Mouse (Mus musculus): ENCODE results near the gene Pde4b. TPM values are rescaled to one million over a fixed set of nuclear protein-coding genes. Genes with fewer than 3 reads are reported as not detected.

The Pde4b gene
- polyA plus RNA-seq, 1 experiment from 2014 or later: 44.6 TPM

DNA sequence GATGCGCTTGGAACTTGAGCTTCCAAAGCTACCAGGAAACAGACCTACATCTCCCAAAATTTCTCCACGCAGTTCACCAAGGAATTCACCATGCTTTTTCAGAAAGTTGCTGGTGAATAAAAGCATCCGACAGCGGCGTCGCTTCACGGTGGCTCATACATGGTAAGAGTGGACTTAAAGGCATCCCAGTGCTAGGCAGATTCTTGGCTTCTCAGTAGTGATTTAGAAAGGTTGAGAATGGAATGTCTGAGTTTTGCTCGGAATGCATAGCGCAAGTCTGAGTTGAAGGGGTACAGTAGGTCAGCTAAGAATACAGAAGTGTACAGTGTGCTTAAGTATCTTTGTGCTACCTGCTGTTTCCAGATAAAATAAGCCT lies 167.9 kb downstream of the Pde4b start:
- Histone ChIP-seq H3K4me1 (replicated peaks; ENCODE audit: control insufficient read depth, insufficient read depth, low read length) (peaks cover 25% of the 10 kb centered on the region; the same call in 1 of the 2 replicates), H3K9ac (peak overlapping the region; percentile 33), H3K36me3 (replicated peaks; ENCODE audit: control insufficient read depth, insufficient read depth) (no peaks in the 10 kb centered on the region), H3K9me3 (ENCODE audit: control insufficient read depth, low read length) (no peaks in the 10 kb centered on the region), H3K27me3 (ENCODE audit: control insufficient read depth, insufficient read depth, low read length) (no peaks in the 10 kb centered on the region), H3K27ac (peak overlapping the region; percentile 81), H3K4me2 (replicated peaks) (peak overlapping the region; percentile 64), H3K4me3 (replicated peaks; ENCODE audit: low read length) (peak overlapping the region; percentile 37)
- ATAC-seq (ENCODE audit: low FRiP score) (no peak; the same call in 1 of the 2 replicates), DNase-seq (ENCODE audit: low spot score) (peak; percentile 28)
- WGBS: 15% methylated on average over 9 of the region's 9 CpGs

DNA sequence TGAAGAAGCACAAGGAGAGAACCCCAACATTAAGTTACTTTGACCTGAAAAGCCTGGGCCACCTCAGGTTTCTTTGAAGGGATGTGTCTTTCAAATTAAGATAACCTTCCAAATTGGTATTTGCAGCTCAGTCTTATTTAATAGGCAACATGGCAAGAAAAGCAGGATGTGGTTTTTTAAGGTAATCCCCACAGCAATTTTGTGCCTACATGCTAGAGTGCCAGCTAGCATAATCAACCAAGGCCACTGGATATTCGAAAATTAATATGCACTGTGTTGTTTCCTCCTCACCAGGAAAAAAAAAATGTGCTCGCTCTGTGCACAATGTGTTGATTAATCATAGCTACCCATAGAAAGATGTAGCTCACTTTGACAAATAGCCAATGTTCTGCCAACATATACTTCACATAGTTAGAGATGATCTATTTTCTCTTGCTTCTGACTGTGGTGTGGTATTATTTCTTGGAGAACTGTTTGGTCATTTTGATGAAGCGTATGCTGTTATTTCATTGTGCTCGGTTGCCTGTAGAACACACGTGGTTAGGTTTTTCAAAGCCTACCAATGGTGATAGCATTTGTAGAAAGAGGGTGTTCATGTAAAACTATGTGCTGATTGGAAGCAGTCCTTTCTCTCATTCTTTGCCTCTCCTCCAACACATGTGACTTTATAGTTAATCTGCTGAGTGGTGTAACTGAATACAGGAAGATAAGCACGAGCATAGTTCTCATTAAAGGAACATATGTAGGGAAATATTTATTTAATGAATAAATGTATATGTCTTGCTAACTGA lies 169.0 kb downstream of the Pde4b start:
- Histone ChIP-seq H3K4me1 (replicated peaks; ENCODE audit: control insufficient read depth, insufficient read depth, low read length) (peaks cover 25% of the 10 kb centered on the region; the same call in 1 of the 2 replicates), H3K4me2 (replicated peaks) (peak overlapping the region; percentile 64), H3K27ac (no peak overlapping the region), H3K27me3 (ENCODE audit: control insufficient read depth, insufficient read depth, low read length) (no peaks in the 10 kb centered on the region), H3K36me3 (replicated peaks; ENCODE audit: control insufficient read depth, insufficient read depth) (no peaks in the 10 kb centered on the region), H3K4me3 (replicated peaks; ENCODE audit: low read length) (peak overlapping the region; percentile 37), H3K9me3 (ENCODE audit: control insufficient read depth, low read length) (no peaks in the 10 kb centered on the region), H3K9ac (peak overlapping the region; percentile 38; the same call in 1 of the 2 replicates)
- WGBS: 62% methylated on average over 6 of the region's 6 CpGs
- no peak for DNase-seq (ENCODE audit: low spot score)
- ATAC-seq (ENCODE audit: low FRiP score): no peak

DNA sequence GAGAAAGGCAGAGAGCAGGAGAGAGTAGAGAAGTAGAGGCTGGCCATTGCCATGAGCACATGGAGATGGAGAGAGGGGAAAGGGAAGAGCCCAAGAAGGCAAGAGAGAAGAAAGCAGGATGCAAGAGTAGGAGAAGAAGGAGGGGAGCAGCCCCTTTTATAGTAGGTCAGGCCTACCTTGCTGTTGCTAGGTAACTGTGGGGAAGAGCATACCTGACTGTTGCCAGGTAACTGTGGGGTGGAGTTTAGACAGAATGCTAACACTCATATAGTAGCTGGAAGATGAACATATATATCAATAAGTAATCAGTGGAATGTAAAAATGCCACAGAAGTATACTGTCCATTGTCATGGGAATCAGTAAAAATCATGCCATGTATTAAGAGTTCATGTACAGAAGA lies 172.9 kb downstream of the Pde4b start:
- Histone ChIP-seq H3K4me1 (replicated peaks; ENCODE audit: control insufficient read depth, insufficient read depth, low read length) (peaks cover 19% of the 10 kb centered on the region; the same call in 1 of the 2 replicates), H3K27ac (no peak overlapping the region), H3K4me3 (replicated peaks; ENCODE audit: low read length) (no peak overlapping the region), H3K4me2 (replicated peaks) (no peak overlapping the region), H3K27me3 (ENCODE audit: control insufficient read depth, insufficient read depth, low read length) (no peaks in the 10 kb centered on the region), H3K9ac (no peak overlapping the region), H3K9me3 (ENCODE audit: control insufficient read depth, low read length) (no peaks in the 10 kb centered on the region), H3K36me3 (replicated peaks; ENCODE audit: control insufficient read depth, insufficient read depth) (no peaks in the 10 kb centered on the region)
- ATAC-seq (ENCODE audit: low FRiP score) (no peak), DNase-seq (ENCODE audit: low spot score) (no peak)

GRCm38 (mm10) chr4:102272313-102272712 lies 185.0 kb downstream of the Pde4b start:
- no peak overlapping the region for H3K9ac ChIP-seq
- no peaks in the 10 kb centered on the region for H3K4me1 ChIP-seq (replicated peaks; ENCODE audit: control insufficient read depth, insufficient read depth, low read length)
- H3K27me3 ChIP-seq (ENCODE audit: control insufficient read depth, insufficient read depth, low read length): no peaks in the 10 kb centered on the region
- ATAC-seq (ENCODE audit: low FRiP score): no peak
- no peak overlapping the region for H3K4me2 ChIP-seq (replicated peaks)
- H3K27ac ChIP-seq: no peak overlapping the region
- DNase-seq (ENCODE audit: low spot score): no peak
- H3K4me3 ChIP-seq (replicated peaks; ENCODE audit: low read length): no peak overlapping the region
- H3K9me3 ChIP-seq (ENCODE audit: control insufficient read depth, low read length): no peaks in the 10 kb centered on the region
- 90% methylated on average over 3 of the region's 3 CpGs for WGBS
- H3K36me3 ChIP-seq (replicated peaks; ENCODE audit: control insufficient read depth, insufficient read depth): no peaks in the 10 kb centered on the region

GRCm38 (mm10) chr4:102272749-102273148 lies 185.4 kb downstream of the Pde4b start:
- DNase-seq (ENCODE audit: low spot score) (no peak), ATAC-seq (ENCODE audit: low FRiP score) (no peak)
- Histone ChIP-seq H3K27me3 (ENCODE audit: control insufficient read depth, insufficient read depth, low read length) (no peaks in the 10 kb centered on the region), H3K9ac (no peak overlapping the region), H3K4me1 (replicated peaks; ENCODE audit: control insufficient read depth, insufficient read depth, low read length) (no peaks in the 10 kb centered on the region), H3K27ac (no peak overlapping the region), H3K36me3 (replicated peaks; ENCODE audit: control insufficient read depth, insufficient read depth) (no peaks in the 10 kb centered on the region), H3K4me3 (replicated peaks; ENCODE audit: low read length) (no peak overlapping the region), H3K9me3 (ENCODE audit: control insufficient read depth, low read length) (no peaks in the 10 kb centered on the region), H3K4me2 (replicated peaks) (no peak overlapping the region)
- WGBS: 75% methylated on average over 4 of the region's 4 CpGs

DNA sequence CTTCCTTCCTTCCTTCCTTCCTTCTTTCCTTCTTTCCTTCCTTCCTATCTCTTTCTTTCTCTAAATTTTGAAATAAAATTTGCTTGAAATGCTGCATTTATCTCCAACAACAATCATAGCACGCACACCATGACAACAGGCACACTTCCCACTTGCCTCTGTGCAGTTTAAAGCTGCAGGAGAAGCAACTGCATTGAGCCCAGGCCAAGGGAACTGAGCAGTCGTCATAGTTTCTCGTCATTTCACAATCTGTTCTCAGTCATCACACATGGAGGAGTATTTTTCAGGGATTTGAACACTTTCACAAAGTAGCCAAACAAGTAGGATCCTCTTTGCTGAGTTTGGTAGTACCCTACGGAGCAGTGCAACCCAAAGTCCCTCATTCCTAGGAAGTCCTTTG lies 188.4 kb downstream of the Pde4b start:
- no peak for DNase-seq (ENCODE audit: low spot score)
- Histone ChIP-seq H3K9me3 (ENCODE audit: control insufficient read depth, low read length) (no peaks in the 10 kb centered on the region), H3K4me2 (replicated peaks) (no peak overlapping the region), H3K27me3 (ENCODE audit: control insufficient read depth, insufficient read depth, low read length) (no peaks in the 10 kb centered on the region), H3K9ac (no peak overlapping the region), H3K27ac (no peak overlapping the region), H3K36me3 (replicated peaks; ENCODE audit: control insufficient read depth, insufficient read depth) (no peaks in the 10 kb centered on the region), H3K4me1 (replicated peaks; ENCODE audit: control insufficient read depth, insufficient read depth, low read length) (no peaks in the 10 kb centered on the region), H3K4me3 (replicated peaks; ENCODE audit: low read length) (no peak overlapping the region)
- no peak for ATAC-seq (ENCODE audit: low FRiP score)
- WGBS: 81% methylated on average over 4 of the region's 4 CpGs

DNA sequence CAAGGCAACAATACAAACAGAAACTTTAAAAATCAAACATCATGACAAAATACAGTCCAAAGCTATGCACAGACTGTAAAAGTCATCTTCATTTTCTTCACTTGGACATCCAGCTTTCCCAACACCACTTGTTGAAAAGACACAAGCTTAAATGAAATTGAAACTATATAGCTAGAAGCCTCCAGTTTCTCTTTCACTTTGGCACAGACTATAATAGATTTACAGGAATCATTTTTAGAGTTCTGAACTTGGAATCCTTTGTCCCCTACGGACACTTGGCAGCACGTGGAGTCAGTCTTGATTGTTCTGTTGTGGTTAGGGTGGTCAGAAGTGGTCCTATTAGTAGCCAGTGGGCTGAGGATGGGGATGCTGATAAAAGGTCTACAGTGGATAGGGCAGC lies 191.6 kb downstream of the Pde4b start:
- WGBS: 80% methylated on average over 2 of the region's 2 CpGs
- H3K4me1 ChIP-seq (replicated peaks; ENCODE audit: control insufficient read depth, insufficient read depth, low read length): no peaks in the 10 kb centered on the region
- no peak overlapping the region for H3K4me2 ChIP-seq (replicated peaks)
- H3K36me3 ChIP-seq (replicated peaks; ENCODE audit: control insufficient read depth, insufficient read depth): no peaks in the 10 kb centered on the region
- no peak overlapping the region for H3K4me3 ChIP-seq (replicated peaks; ENCODE audit: low read length)
- H3K9ac ChIP-seq: no peak overlapping the region
- no peaks in the 10 kb centered on the region for H3K9me3 ChIP-seq (ENCODE audit: control insufficient read depth, low read length)
- no peak for ATAC-seq (ENCODE audit: low FRiP score)
- H3K27ac ChIP-seq: no peak overlapping the region
- no peaks in the 10 kb centered on the region for H3K27me3 ChIP-seq (ENCODE audit: control insufficient read depth, insufficient read depth, low read length)
- DNase-seq (ENCODE audit: low spot score): no peak

- Histone ChIP-seq H3K9ac (no peak overlapping the region), H3K27ac (no peak overlapping the region), H3K4me1 (replicated peaks; ENCODE audit: control insufficient read depth, insufficient read depth, low read length) (0 out of 2 replicates have a peak, but pooled peaks cover 6% of the 10 kb centered on the region), H3K9me3 (ENCODE audit: control insufficient read depth, low read length) (no peaks in the 10 kb centered on the region), H3K4me3 (replicated peaks; ENCODE audit: low read length) (no peak overlapping the region), H3K4me2 (replicated peaks) (no peak overlapping the region), H3K36me3 (replicated peaks; ENCODE audit: control insufficient read depth, insufficient read depth) (no peaks in the 10 kb centered on the region), H3K27me3 (ENCODE audit: control insufficient read depth, insufficient read depth, low read length) (no peaks in the 10 kb centered on the region)
- DNase-seq (ENCODE audit: low spot score): no peak
- 71% methylated on average over 6 of the region's 6 CpGs for WGBS
- no peak for ATAC-seq (ENCODE audit: low FRiP score)
Observed at GRCm38 (mm10) chr4:102287172-102287571, 199.8 kb downstream of the Pde4b start.

- no peak for ATAC-seq (ENCODE audit: low FRiP score)
Observed at GRCm38 (mm10) chr4:102290052-102290734, 202.8 kb downstream of the Pde4b start.

More at GRCm38 (mm10) chr4:102290052-102290734, 202.8 kb downstream of the Pde4b start:
- Histone ChIP-seq H3K27me3 (ENCODE audit: control insufficient read depth, insufficient read depth, low read length) (no peaks in the 10 kb centered on the region), H3K4me1 (replicated peaks; ENCODE audit: control insufficient read depth, insufficient read depth, low read length) (0 out of 2 replicates have a peak, but pooled peaks cover 6% of the 10 kb centered on the region), H3K27ac (no peak overlapping the region), H3K36me3 (replicated peaks; ENCODE audit: control insufficient read depth, insufficient read depth) (no peaks in the 10 kb centered on the region), H3K4me2 (replicated peaks) (no peak overlapping the region), H3K9me3 (ENCODE audit: control insufficient read depth, low read length) (no peaks in the 10 kb centered on the region), H3K4me3 (replicated peaks; ENCODE audit: low read length) (no peak overlapping the region), H3K9ac (no peak overlapping the region)
- 70% methylated on average over 6 of the region's 6 CpGs for WGBS
- DNase-seq (ENCODE audit: low spot score): no peak
